Mouse (Mus musculus) naive thymus-derived CD4-positive, alpha-beta T cell, adult 5 months (primary cell): ENCODE measurements around the gene Raph1. TPM values are rescaled to one million over a fixed set of nuclear protein-coding genes. Genes with fewer than 3 reads are reported as not detected.

Source experiments
- polyA plus RNA-seq: library from polyadenylated mRNA; unstranded; fragments of 100-300 nt; shearing (Covaris generic); gene quantifications from one replicate; pipeline ENCODE4 v1.2.1, GENCODE M21; 2017

The Raph1 gene
- 1.1 TPM for polyA plus RNA-seq

GRCm38 (mm10) chr1:60566631-60567311 lies at the start of gene Raph1:
TSS of gene Raph1 (minus strand) at chr1:60567104.

Other genes with a start within 250 kb of the Raph1 start
- gene Cyp20a1, start 223.8 kb downstream of the Raph1 start, polyA plus RNA-seq = 7.2 TPM
- 4.4 TPM for gene Abi2, start 157.5 kb downstream of the Raph1 start, polyA plus RNA-seq
- 369 TPM for gene Cd28, start 149.7 kb upstream of the Raph1 start, polyA plus RNA-seq